23 mouse cellular contexts compared by ENCODE assay signal in the genomic region with DNA sequence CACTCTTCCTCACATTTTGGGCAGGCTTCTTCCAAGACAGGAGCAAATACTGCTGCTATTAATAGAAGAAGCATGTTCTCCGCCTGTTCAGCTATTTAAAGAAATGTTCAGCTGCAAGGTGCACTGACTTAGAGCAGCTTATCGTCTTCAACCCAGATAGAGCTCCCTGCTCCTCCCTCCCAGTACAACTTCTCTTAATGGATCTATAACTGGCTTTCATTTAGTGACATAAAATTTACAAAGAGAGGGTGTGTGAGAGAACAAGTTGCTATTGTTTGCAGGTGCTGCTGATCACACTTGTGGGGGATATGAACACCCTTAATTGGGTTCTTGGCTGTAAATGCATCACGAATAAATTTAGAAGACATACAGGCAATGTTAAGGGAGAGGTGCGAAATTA.
DNase-seq lines count a peak whose midpoint lies in the region; ATAC-seq lines count a peak whose summit lies in the region.
"Had no signal": no experiment of that assay in that cellular context is flagged by ENCODE, and none has a peak within 500 bp of the region (broad histone marks: within the 10 kb centered on the region; RNA-seq: fewer than 3 reads in every experiment).

No protein-coding gene starts in this region.

- intact Hi-C loops in left cerebral cortex, postnatal 4 days (cut with DNase I) = no loop called here

- ATAC-seq in cerebellum, adult (ENCODE audit: insufficient number of reproducible peaks, low FRiP score, low TSS enrichment) = 0 out of 2 replicates have a peak, but pooled peaks have one; percentile 45
- no peak for ATAC-seq in heart, embryonic 14.5 days (ENCODE audit: insufficient number of reproducible peaks, insufficient read depth, low FRiP score, low read depth)
- no peak for ATAC-seq in intestine, embryonic 15.5 days
- ATAC-seq: activated CD4-positive, CD25-positive, alpha-beta regulatory T cell, adult 4 months; forebrain, embryonic 16.5 days; hindbrain, embryonic 16.5 days; intestine, embryonic 16.5 days had no signal

- no peaks in the 10 kb centered on the region for H3K27me3 ChIP-seq in heart, embryonic 14.5 days (ENCODE audit: control insufficient read depth, insufficient read depth, low read length)
- H3K27me3 ChIP-seq in intestine, embryonic 15.5 days (replicated peaks) = no peaks in the 10 kb centered on the region
- H3K27me3 ChIP-seq: heart, embryonic 15.5 days; midbrain, embryonic 12.5 days; neural tube, embryonic 15.5 days had no signal

- WGBS in heart, embryonic 14.5 days = 43% methylated on average over 4 of the region's 4 CpGs
- WGBS in intestine, embryonic 15.5 days = 74% methylated on average over 4 of the region's 4 CpGs

- H3K9ac ChIP-seq in heart, embryonic 14.5 days (ENCODE audit: low read length) = no peak overlapping the region
- no peak overlapping the region for H3K9ac ChIP-seq in intestine, embryonic 15.5 days
- H3K9ac ChIP-seq: heart, embryonic 15.5 days; liver, embryonic 14.5 days; lung, embryonic 14.5 days; midbrain, embryonic 12.5 days; neural tube, embryonic 15.5 days had no signal

- no peaks in the 10 kb centered on the region for H3K36me3 ChIP-seq in heart, embryonic 14.5 days (ENCODE audit: control insufficient read depth, insufficient read depth, low read length)
- H3K36me3 ChIP-seq in intestine, embryonic 15.5 days = no peaks in the 10 kb centered on the region
- H3K36me3 ChIP-seq: embryonic facial prominence, embryonic 10.5 days; heart, embryonic 15.5 days; hindbrain, embryonic 10.5 days; midbrain, embryonic 12.5 days; neural tube, embryonic 15.5 days had no signal

- H3K9me3 ChIP-seq in heart, embryonic 14.5 days (ENCODE audit: control insufficient read depth, low read length) = no peaks in the 10 kb centered on the region
- no peaks in the 10 kb centered on the region for H3K9me3 ChIP-seq in intestine, embryonic 15.5 days
- H3K9me3 ChIP-seq: embryonic facial prominence, embryonic 10.5 days; heart, embryonic 15.5 days; hindbrain, embryonic 10.5 days; midbrain, embryonic 12.5 days; neural tube, embryonic 15.5 days had no signal

- peak overlapping the region; percentile 11; the same call in 1 of the 2 replicates for H3K4me2 ChIP-seq in heart, embryonic 14.5 days (ENCODE audit: low read length)
- no peak overlapping the region for H3K4me2 ChIP-seq in intestine, embryonic 15.5 days (replicated peaks)
- H3K4me2 ChIP-seq: heart, embryonic 15.5 days; lung, embryonic 14.5 days; midbrain, embryonic 12.5 days; neural tube, embryonic 15.5 days had no signal

- DNase-seq in cerebellum, adult 11 months = no peak
- no peak for DNase-seq in heart, postnatal 4 days
- peak; percentile 23 to 45 for DNase-seq in left cerebral cortex, adult 9 months (ENCODE audit: low spot score in 2 of 2)
- DNase-seq in left cerebral cortex, postnatal 4 days = no peak
- DNase-seq: adrenal gland, adult 8-10 months; cerebellum, postnatal 10 days; kidney, adult 9 months; kidney, postnatal 14 days; lung, embryonic 14.5 days; thymus, postnatal 25 days had no signal

- H3K27ac ChIP-seq in heart, embryonic 14.5 days (replicated peaks in 1 of 2; ENCODE audit: control insufficient read depth in 1 of 2, insufficient read depth in 1 of 2, low read depth in 2 of 2, low read length in 2 of 2) = no peak overlapping the region; a peak in 1 of 4 replicates
- no peak overlapping the region for H3K27ac ChIP-seq in intestine, embryonic 15.5 days
- H3K27ac ChIP-seq: embryonic facial prominence, embryonic 10.5 days; heart, embryonic 15.5 days; hindbrain, embryonic 10.5 days; liver, embryonic 14.5 days; midbrain, embryonic 12.5 days; neural tube, embryonic 15.5 days had no signal

- no peak overlapping the region for H3K4me3 ChIP-seq in heart, embryonic 14.5 days (ENCODE audit: control insufficient read depth in 1 of 2, insufficient read depth in 1 of 2, low read depth in 1 of 2, low read length in 2 of 2)
- no peak overlapping the region for H3K4me3 ChIP-seq in intestine, embryonic 15.5 days (replicated peaks)
- H3K4me3 ChIP-seq: embryonic facial prominence, embryonic 10.5 days; heart, embryonic 15.5 days; hindbrain, embryonic 10.5 days; midbrain, embryonic 12.5 days; neural tube, embryonic 15.5 days had no signal

- peaks cover 0 to 7% of the 10 kb centered on the region in 2 experiments; a peak in 1 of 4 replicates for H3K4me1 ChIP-seq in heart, embryonic 14.5 days (ENCODE audit: control insufficient read depth in 2 of 2, insufficient read depth in 2 of 2, low read length in 2 of 2)
- H3K4me1 ChIP-seq in intestine, embryonic 15.5 days (replicated peaks) = no peaks in the 10 kb centered on the region
- H3K4me1 ChIP-seq: embryonic facial prominence, embryonic 10.5 days; heart, embryonic 15.5 days; hindbrain, embryonic 10.5 days; midbrain, embryonic 12.5 days; neural tube, embryonic 15.5 days had no signal

Comparison
In these comparisons a context has a peak if more than half of its experiments do, and no peak if none do; other contexts are left out.
1. DNase-seq: peak in left cerebral cortex, adult 9 months (2 of 2); none in cerebellum, adult 11 months (single experiment), heart, postnatal 4 days (single experiment) and left cerebral cortex, postnatal 4 days (single experiment).